Mouse (Mus musculus): ENCODE measurements around the gene Map2k4. TPM values are rescaled to one million over a fixed set of nuclear protein-coding genes. Genes with fewer than 3 reads are reported as not detected.

Gene Map2k4
- total RNA-seq, 4 experiments from 2014 or later, result 45.2 to 49.8 (median 48.1) TPM

- no peak for DNase-seq
These were observed 81.9 kb downstream of the Map2k4 start for GRCm38 (mm10) chr11:65706176-65706575.

GRCm38 (mm10) chr11:65704861-65705260, 83.2 kb downstream of the Map2k4 start:
- DNase-seq, result no peak

- no peak for DNase-seq
These were observed 109.2 kb downstream of the Map2k4 start for GRCm38 (mm10) chr11:65678824-65679402.

GRCm38 (mm10) chr11:65667348-65667969, 120.6 kb downstream of the Map2k4 start:
- no peak for DNase-seq

GRCm38 (mm10) chr11:65664903-65665302, 123.2 kb downstream of the Map2k4 start:
- DNase-seq, result no peak

- no peak for DNase-seq
These were observed 126.1 kb downstream of the Map2k4 start for GRCm38 (mm10) chr11:65661790-65662522.

- no peak for DNase-seq
These were observed 134.2 kb downstream of the Map2k4 start for GRCm38 (mm10) chr11:65653932-65654331.

- DNase-seq, result no peak
These were observed 136.7 kb downstream of the Map2k4 start for GRCm38 (mm10) chr11:65651426-65651825.

- DNase-seq, result no peak
These were observed 138.0 kb downstream of the Map2k4 start for GRCm38 (mm10) chr11:65649956-65650715.

GRCm38 (mm10) chr11:65649469-65649868, 138.6 kb downstream of the Map2k4 start:
- DNase-seq, result no peak

GRCm38 (mm10) chr11:65646314-65646713, 141.8 kb downstream of the Map2k4 start:
- no peak for DNase-seq

- DNase-seq, result no peak
These were observed 143.6 kb downstream of the Map2k4 start for GRCm38 (mm10) chr11:65644539-65644938.

- DNase-seq, result no peak
These were observed 147.8 kb downstream of the Map2k4 start for GRCm38 (mm10) chr11:65640261-65640660.

Small RNAs within 50 kb of the gene (microRNA-seq; reads per million reads assigned to microRNA genes)
- 5,192 to 8,988 reads per million in 2 experiments for gene Mir744

Other genes starting within 250 kb of the Map2k4 start
- gene Zkscan6, start 18.9 kb upstream of the Map2k4 start, total RNA-seq (2022), result 10 to 100 TPM; 11.5 to 15.9 (median 13.2) TPM

All from adrenal gland, adult 8-10 months (tissue).